Mouse (Mus musculus) adrenal gland (tissue): ENCODE data around the gene Polr3h.

Experiments
- intact Hi-C: fragments of 180-260 bp; cut with DNase I; formaldehyde crosslinking; loops from one replicate; pipeline ENCODE4 v1.15.1; 2025

Polr3h gene

GRCm38 (mm10) chr15:81950716-81951115 lies 24.7 kb upstream of the Polr3h start:
- intact Hi-C loops, result no loop called here

GRCm38 (mm10) chr15:81949476-81950131 lies 23.6 kb upstream of the Polr3h start:
- intact Hi-C loops, result no loop called here

- intact Hi-C loops, result no loop called here
Measured at GRCm38 (mm10) chr15:81949076-81949475, 23.0 kb upstream of the Polr3h start.

GRCm38 (mm10) chr15:81943176-81943749 lies 17.2 kb upstream of the Polr3h start:
- intact Hi-C loops, result no loop called here

- intact Hi-C loops, result no loop called here
Measured at GRCm38 (mm10) chr15:81941010-81941409, 15.0 kb upstream of the Polr3h start.

GRCm38 (mm10) chr15:81940219-81940618 lies 14.2 kb upstream of the Polr3h start:
- intact Hi-C loops, result no loop called here

GRCm38 (mm10) chr15:81939774-81940173 lies 13.7 kb upstream of the Polr3h start:
- intact Hi-C loops, result no loop called here

GRCm38 (mm10) chr15:81939157-81939715 lies 13.2 kb upstream of the Polr3h start:
- intact Hi-C loops, result no loop called here

GRCm38 (mm10) chr15:81938246-81938645 lies 12.2 kb upstream of the Polr3h start:
- intact Hi-C loops, result loop anchor here (1.0 kb wide), 1 partner anchor 51 kb away; no protein-coding TSS in a partner anchor

GRCm38 (mm10) chr15:81937098-81937972 lies 11.3 kb upstream of the Polr3h start:
- intact Hi-C loops, result no loop called here

GRCm38 (mm10) chr15:81936679-81937078 lies 10.6 kb upstream of the Polr3h start, which contains the start of gene Csdc2:
Gene Csdc2, plus strand, starts transcription at chr15:81936759.
- intact Hi-C loops, result no loop called here

- intact Hi-C loops, result no loop called here
Measured at GRCm38 (mm10) chr15:81935869-81936637, 10.0 kb upstream of the Polr3h start.

- intact Hi-C loops, result no loop called here
Measured at GRCm38 (mm10) chr15:81933986-81934385, 7.9 kb upstream of the Polr3h start.

GRCm38 (mm10) chr15:81932951-81933470 lies 7.0 kb upstream of the Polr3h start:
- intact Hi-C loops, result no loop called here

- intact Hi-C loops, result no loop called here
Measured at GRCm38 (mm10) chr15:81928277-81928676, 2.2 kb upstream of the Polr3h start.

- intact Hi-C loops, result no loop called here
Measured at GRCm38 (mm10) chr15:81927741-81928140, 1.7 kb upstream of the Polr3h start.

- intact Hi-C loops, result no loop called here
Measured at GRCm38 (mm10) chr15:81926446-81926822, 394 bp upstream of the Polr3h start.

- intact Hi-C loops, result no loop called here
Measured at GRCm38 (mm10) chr15:81924933-81925332, 1.1 kb downstream of the Polr3h start.

- intact Hi-C loops, result no loop called here
Measured at GRCm38 (mm10) chr15:81921255-81921654, 4.8 kb downstream of the Polr3h start.

GRCm38 (mm10) chr15:81920546-81921217 lies 5.4 kb downstream of the Polr3h start:
- intact Hi-C loops, result no loop called here
